Mouse (Mus musculus) urinary bladder, postnatal 14 days (tissue): ENCODE data around the gene Cldn11.
"Not testable (repeated sequence)": the region's sequence is repeated elsewhere in the genome, so short reads cannot be mapped to it uniquely, and the experiment has no call there.

Experiments
- DNase-seq: peaks from one replicate; pipeline ENCODE4 v3.0.0; 2021; ENCODE audit warnings: low spot score

Gene Cldn11

GRCm38 (mm10) chr3:31149706-31150105 lies at the start of gene Cldn11:
TSS of gene Cldn11 (plus strand) at chr3:31149920.
- DNase-seq, result no peak

GRCm38 (mm10) chr3:31100026-31100425 lies 49.7 kb upstream of the Cldn11 start:
- no peak for DNase-seq

GRCm38 (mm10) chr3:31100802-31101201 lies 48.9 kb upstream of the Cldn11 start:
- DNase-seq, result no peak

- no peak for DNase-seq
Measured at GRCm38 (mm10) chr3:31104936-31105335, 44.8 kb upstream of the Cldn11 start.

- no peak for DNase-seq
Measured at GRCm38 (mm10) chr3:31106597-31106996, 43.1 kb upstream of the Cldn11 start.

- no peak for DNase-seq
Measured at GRCm38 (mm10) chr3:31107674-31108073, 42.0 kb upstream of the Cldn11 start.

GRCm38 (mm10) chr3:31109108-31109507 lies 40.6 kb upstream of the Cldn11 start:
- no peak for DNase-seq

GRCm38 (mm10) chr3:31123098-31123497 lies 26.6 kb upstream of the Cldn11 start:
- no peak for DNase-seq

GRCm38 (mm10) chr3:31126303-31126702 lies 23.4 kb upstream of the Cldn11 start:
- DNase-seq, result no peak

GRCm38 (mm10) chr3:31126848-31127247 lies 22.9 kb upstream of the Cldn11 start:
- no peak for DNase-seq

- DNase-seq, result no peak
Measured at GRCm38 (mm10) chr3:31129766-31130165, 20.0 kb upstream of the Cldn11 start.

GRCm38 (mm10) chr3:31133664-31134063 lies 16.1 kb upstream of the Cldn11 start:
- no peak for DNase-seq

GRCm38 (mm10) chr3:31134246-31134645 lies 15.5 kb upstream of the Cldn11 start:
- no peak for DNase-seq

GRCm38 (mm10) chr3:31134696-31135095 lies 15.0 kb upstream of the Cldn11 start:
- peak; percentile 40 for DNase-seq

- not testable (repeated sequence) for DNase-seq
Measured at GRCm38 (mm10) chr3:31136591-31136990, 13.1 kb upstream of the Cldn11 start.

GRCm38 (mm10) chr3:31138454-31139424 lies 11.0 kb upstream of the Cldn11 start:
- DNase-seq, result peak; percentile 75

GRCm38 (mm10) chr3:31141621-31142020 lies 8.1 kb upstream of the Cldn11 start:
- no peak for DNase-seq

GRCm38 (mm10) chr3:31145222-31145621 lies 4.5 kb upstream of the Cldn11 start:
- DNase-seq, result not testable (repeated sequence)

- peak; percentile 78 for DNase-seq
Measured at GRCm38 (mm10) chr3:31145641-31146290, 4.0 kb upstream of the Cldn11 start.

- DNase-seq, result no peak
Measured at GRCm38 (mm10) chr3:31148595-31148994, 1.1 kb upstream of the Cldn11 start.

- DNase-seq, result no peak
Measured at GRCm38 (mm10) chr3:31152108-31152507, 2.4 kb downstream of the Cldn11 start.

- DNase-seq, result no peak
Measured at GRCm38 (mm10) chr3:31156126-31156525, 6.4 kb downstream of the Cldn11 start.

- no peak for DNase-seq
Measured at GRCm38 (mm10) chr3:31157776-31158175, 8.1 kb downstream of the Cldn11 start.
